Mouse (Mus musculus): ENCODE results near the gene Slc16a10. TPM values are rescaled to one million over a fixed set of nuclear protein-coding genes. Genes with fewer than 3 reads are reported as not detected.

The Slc16a10 gene
- polyA plus RNA-seq, 1 experiment from 2014 or later = 93.9 TPM

DNA sequence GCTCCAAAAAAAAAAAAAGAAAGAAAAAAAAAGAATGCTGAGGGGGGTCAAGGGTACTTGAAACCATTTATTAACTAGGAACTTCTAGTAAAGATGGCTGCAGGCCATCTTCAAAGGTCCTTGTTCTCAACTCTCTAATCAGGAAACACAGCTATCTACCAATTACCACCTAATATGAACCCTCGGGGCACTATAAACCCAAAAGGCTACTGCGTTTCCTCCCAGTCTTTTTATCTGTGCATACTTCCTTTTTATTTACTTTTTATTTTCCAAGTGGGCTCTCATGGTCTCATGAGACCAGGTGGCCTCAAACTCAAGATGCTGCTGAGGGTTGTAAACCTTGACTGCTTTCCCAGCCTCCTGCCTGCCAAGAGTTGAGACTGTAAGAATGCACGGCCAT, 4.4 kb upstream of the Slc16a10 start:
- peak overlapping the region; percentile 99 for H3K27ac ChIP-seq
- H3K9ac ChIP-seq = no peak overlapping the region

DNA sequence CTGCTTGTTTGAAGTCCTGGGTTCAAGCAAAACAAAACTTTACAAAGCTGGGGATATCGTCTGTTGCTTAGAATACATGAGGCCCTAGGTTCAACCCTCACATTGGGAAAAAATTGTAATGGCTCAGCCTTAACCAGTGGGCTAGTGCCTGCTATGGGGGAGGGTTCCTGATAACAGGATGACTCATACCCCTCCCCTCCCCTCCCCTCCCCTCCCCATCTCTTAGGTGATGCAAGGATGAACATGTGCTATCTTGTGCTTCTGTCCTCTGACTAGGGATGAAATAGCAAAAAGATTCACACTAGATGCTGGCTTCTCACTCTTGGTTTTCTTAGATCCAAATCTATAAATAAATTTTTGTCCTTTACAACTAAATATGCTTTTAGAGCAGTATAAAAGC, 2.8 kb upstream of the Slc16a10 start:
- Histone ChIP-seq H3K9me3 (replicated peaks) (no peaks in the 10 kb centered on the region), H3K27me3 (replicated peaks) (no peaks in the 10 kb centered on the region), H3K36me3 (peaks cover 3% of the 10 kb centered on the region), H3K27ac (peak overlapping the region; percentile 64), H3K9ac (no peak overlapping the region), H3K4me2 (peak overlapping the region; percentile 32), H3K4me3 (no peak overlapping the region), H3K4me1 (peaks cover 82% of the 10 kb centered on the region)
- ATAC-seq = peak; percentile 18; the same call in 1 of the 2 replicates
- WGBS (ENCODE audit: insufficient replicate concordance) = 39% methylated on average over 1 of the region's 1 CpGs

More for the DNA sequence above, 4.4 kb upstream of the Slc16a10 start:
- Histone ChIP-seq H3K4me1 (peaks cover 86% of the 10 kb centered on the region), H3K9me3 (replicated peaks) (no peaks in the 10 kb centered on the region), H3K27me3 (replicated peaks) (no peaks in the 10 kb centered on the region), H3K36me3 (no peaks in the 10 kb centered on the region), H3K4me2 (no peak overlapping the region), H3K4me3 (no peak overlapping the region)
- WGBS (ENCODE audit: insufficient replicate concordance) = 57% methylated on average over 3 of the region's 3 CpGs
- no peak for ATAC-seq

DNA sequence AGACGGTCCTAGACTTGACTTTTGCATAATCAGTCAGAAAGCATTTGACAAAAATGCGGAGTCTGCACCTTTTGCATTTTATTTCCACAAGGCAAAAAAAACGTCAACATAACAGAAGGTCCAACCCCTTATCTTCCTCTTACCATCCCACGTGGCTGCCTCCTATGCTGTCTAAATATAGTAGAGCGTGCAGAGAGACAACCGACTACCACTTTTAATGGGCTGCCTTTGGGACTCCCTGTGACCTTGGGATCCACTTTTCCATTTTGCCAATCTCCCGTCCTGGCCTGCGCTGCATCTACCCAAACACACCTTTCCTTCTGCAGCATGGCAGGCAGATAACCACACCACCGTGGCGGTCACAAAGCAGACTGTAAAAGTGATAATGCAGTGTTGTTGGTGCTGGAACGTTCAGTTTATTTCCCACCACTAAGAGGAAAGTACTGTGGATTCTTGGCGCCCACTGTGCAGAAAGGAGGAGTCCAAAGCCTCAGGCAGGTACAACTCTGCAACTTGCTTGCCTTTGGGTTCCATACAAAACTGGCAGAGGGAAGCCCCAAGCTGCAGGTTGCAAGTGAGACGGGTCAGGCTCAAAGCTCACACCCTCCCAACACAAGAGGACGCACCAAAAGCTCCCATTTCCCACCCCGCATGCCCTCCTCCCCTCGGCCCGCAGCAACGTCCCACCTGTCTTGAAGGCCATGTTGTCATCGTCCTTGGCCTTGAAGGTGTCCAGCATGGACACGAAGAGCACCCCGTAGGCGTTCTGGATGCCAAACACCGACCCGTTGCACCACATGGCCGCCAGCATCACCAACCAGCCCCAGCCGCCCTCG, 824 bp downstream of the Slc16a10 start:
- H3K36me3 ChIP-seq = peaks cover 20% of the 10 kb centered on the region
- 3% methylated on average over 27 of the region's 27 CpGs for WGBS (ENCODE audit: insufficient replicate concordance)
- peak overlapping the region; percentile 94 for H3K27ac ChIP-seq
- H3K27me3 ChIP-seq (replicated peaks) = no peaks in the 10 kb centered on the region
- peak; percentile 46 for ATAC-seq
- peak overlapping the region; percentile 98 for H3K9ac ChIP-seq
- H3K4me2 ChIP-seq = peak overlapping the region; percentile 86
- H3K9me3 ChIP-seq (replicated peaks) = no peaks in the 10 kb centered on the region
- H3K4me3 ChIP-seq = peak overlapping the region; percentile 94
- peaks cover 82% of the 10 kb centered on the region for H3K4me1 ChIP-seq

- peak overlapping the region; percentile 94 for H3K4me3 ChIP-seq
- H3K9me3 ChIP-seq (replicated peaks) = no peaks in the 10 kb centered on the region
- H3K9ac ChIP-seq = peak overlapping the region; percentile 98
- WGBS (ENCODE audit: insufficient replicate concordance) = 65% methylated on average over 4 of the region's 4 CpGs
- peaks cover 86% of the 10 kb centered on the region for H3K4me1 ChIP-seq
- H3K36me3 ChIP-seq = peaks cover 28% of the 10 kb centered on the region
- ATAC-seq = no peak
- H3K4me2 ChIP-seq = peak overlapping the region; percentile 86
- H3K27me3 ChIP-seq (replicated peaks) = no peaks in the 10 kb centered on the region
- H3K27ac ChIP-seq = peak overlapping the region; percentile 58
Observed at GRCm38 (mm10) chr10:40139646-40140045, 2.4 kb downstream of the Slc16a10 start.

DNA sequence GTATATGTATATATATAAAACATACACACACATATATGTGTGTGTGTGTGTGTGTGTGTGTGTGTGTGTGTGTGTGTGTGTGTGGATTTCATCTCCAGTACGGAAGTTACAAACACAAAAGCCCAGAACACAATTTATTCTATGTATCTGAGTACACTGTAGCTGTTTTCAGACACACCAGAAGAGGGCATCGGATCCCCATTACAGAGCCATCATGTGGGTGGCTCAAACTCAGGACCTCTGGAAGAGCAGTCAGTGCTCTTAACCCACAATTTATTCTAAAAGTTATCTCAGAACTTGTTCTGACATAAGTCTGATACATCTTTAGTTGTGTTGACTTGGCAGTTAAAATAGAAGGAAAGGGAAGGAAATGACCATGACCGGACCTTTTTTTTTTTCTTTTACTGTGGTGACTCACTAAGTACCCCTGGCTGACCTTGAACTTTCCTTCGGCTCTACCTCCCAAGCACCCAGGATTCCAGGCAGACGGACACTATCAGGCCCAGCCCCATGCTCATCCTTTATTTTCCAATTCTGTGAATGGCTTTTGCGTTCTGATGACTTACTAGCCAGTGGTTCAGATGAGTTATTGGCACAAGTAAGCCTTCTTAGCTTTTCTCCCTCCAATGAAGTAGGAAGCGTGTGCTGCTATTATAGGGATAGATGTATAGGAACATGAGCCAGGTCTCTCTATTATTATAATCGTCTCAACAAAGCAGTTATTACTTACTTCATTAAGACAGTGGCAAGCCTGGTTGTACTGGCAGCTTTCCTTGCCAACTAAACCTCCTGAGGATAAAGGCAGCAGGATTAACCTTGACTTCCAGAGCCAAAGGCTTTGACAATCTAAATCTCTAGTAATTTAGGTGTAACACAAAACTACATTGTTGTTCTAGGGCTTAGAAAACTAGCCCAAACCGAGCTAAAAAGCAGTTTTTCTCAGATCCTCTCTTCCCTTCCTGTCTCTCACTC, 6.0 kb downstream of the Slc16a10 start:
- Histone ChIP-seq H3K4me2 (peak overlapping the region; percentile 86), H3K9ac (peak overlapping the region; percentile 24; the same call in 1 of the 2 replicates)
- ATAC-seq = no peak

DNA sequence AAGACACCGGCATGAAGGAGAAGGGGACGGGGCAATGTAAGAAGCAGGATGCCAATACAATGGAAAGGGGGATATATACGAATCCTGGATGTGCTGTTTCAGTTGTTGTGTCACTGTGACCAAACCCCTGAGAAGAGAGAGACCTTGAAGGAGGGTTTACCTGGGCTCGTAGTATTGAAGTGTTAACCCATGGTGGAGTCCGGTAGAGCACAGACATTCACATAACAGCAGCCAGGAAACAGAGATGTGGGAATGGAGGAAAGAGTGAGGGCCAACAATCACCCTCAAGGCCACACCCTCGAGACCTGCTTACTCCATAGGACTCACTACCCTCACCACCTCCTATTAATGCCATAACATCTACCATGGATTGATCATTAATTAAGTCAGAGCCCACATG, 7.2 kb downstream of the Slc16a10 start:
- no peaks in the 10 kb centered on the region for H3K27me3 ChIP-seq (replicated peaks)
- H3K9ac ChIP-seq = peak overlapping the region; percentile 52; the same call in 1 of the 2 replicates
- H3K4me1 ChIP-seq = peaks cover 95% of the 10 kb centered on the region
- H3K9me3 ChIP-seq (replicated peaks) = no peaks in the 10 kb centered on the region
- no peak overlapping the region for H3K4me3 ChIP-seq
- H3K4me2 ChIP-seq = peak overlapping the region; percentile 41
- H3K27ac ChIP-seq = peak overlapping the region; percentile 53; the same call in 1 of the 2 replicates
- H3K36me3 ChIP-seq = peaks cover 45% of the 10 kb centered on the region
- ATAC-seq = no peak
- 85% methylated on average over 6 of the region's 6 CpGs for WGBS (ENCODE audit: insufficient replicate concordance)

More for the DNA sequence above, 6.0 kb downstream of the Slc16a10 start:
- 65% methylated on average over 9 of the region's 9 CpGs for WGBS (ENCODE audit: insufficient replicate concordance)
- H3K27me3 ChIP-seq (replicated peaks) = no peaks in the 10 kb centered on the region
- H3K36me3 ChIP-seq = peaks cover 39% of the 10 kb centered on the region
- H3K4me3 ChIP-seq = no peak overlapping the region
- peaks cover 94% of the 10 kb centered on the region for H3K4me1 ChIP-seq
- H3K27ac ChIP-seq = peak overlapping the region; percentile 70
- H3K9me3 ChIP-seq (replicated peaks) = no peaks in the 10 kb centered on the region

DNA sequence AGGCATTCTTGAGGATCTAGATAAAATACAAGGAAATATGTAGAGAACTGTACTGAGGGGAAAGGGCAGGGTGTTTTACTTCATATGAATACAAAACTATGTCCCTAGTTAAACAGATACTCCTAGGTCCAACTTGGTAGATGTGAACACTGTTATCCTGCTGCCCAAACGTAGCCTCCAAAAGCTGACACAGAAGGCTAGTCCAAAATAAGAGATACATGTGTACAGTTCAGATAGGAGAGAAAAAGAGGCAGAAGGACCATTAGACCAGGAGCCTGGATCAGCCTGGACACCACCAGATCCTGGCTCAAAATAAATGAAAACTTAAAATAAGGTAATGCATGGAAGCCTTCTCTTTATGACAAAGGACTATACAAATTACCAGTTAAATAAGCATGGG, 8.4 kb downstream of the Slc16a10 start:
- peak; percentile 30 for ATAC-seq
- H3K27ac ChIP-seq = peak overlapping the region; percentile 90
- H3K36me3 ChIP-seq = peaks cover 48% of the 10 kb centered on the region
- H3K4me2 ChIP-seq = peak overlapping the region; percentile 56
- H3K4me3 ChIP-seq = peak overlapping the region; percentile 26; the same call in 1 of the 2 replicates
- no peaks in the 10 kb centered on the region for H3K9me3 ChIP-seq (replicated peaks)
- peak overlapping the region; percentile 62 for H3K9ac ChIP-seq
- WGBS (ENCODE audit: insufficient replicate concordance) = 23% methylated on average over 1 of the region's 1 CpGs
- no peaks in the 10 kb centered on the region for H3K27me3 ChIP-seq (replicated peaks)
- H3K4me1 ChIP-seq = peaks cover 95% of the 10 kb centered on the region

DNA sequence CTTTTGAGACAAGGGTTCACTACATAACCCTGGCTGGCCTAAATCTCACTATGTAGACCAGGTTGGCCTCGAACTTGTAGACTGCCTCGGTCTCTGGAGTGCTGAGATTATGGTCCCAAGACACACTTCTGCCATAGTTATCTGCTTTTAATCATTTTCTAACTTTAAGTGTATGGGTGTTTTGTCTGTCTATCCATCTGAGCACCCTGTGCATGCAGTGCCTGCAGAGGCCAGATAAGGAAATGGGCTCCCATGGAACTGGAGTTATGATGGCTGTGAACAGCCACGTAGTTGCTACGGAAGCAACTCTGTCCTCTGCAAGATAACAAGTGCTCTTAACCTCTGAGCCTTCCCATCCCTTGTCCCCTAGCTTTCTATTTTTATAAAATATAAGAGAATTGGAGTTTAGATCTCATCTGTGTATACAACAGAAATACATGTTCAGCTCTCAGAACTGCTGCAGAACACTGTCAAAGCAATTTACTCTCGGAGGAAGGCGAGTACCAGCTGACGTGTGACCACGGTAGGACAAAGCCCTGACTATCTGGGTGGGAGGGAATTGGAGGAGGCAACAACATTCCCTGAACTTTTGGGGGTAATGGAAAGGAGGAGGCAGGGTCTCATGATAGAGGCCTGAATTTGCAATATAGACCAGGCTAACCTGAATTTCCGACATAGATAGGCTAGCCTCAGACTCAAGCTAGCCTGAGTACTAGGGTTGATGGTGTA, 10.2 kb downstream of the Slc16a10 start:
- 25% methylated on average over 9 of the region's 9 CpGs for WGBS (ENCODE audit: insufficient replicate concordance)
- H3K4me1 ChIP-seq = peaks cover 94% of the 10 kb centered on the region
- no peaks in the 10 kb centered on the region for H3K27me3 ChIP-seq (replicated peaks)
- peaks cover 50% of the 10 kb centered on the region for H3K36me3 ChIP-seq
- peak overlapping the region; percentile 70 for H3K9ac ChIP-seq
- no peaks in the 10 kb centered on the region for H3K9me3 ChIP-seq (replicated peaks)
- peak overlapping the region; percentile 97 for H3K27ac ChIP-seq
- peak; percentile 98 for ATAC-seq
- peak overlapping the region; percentile 41 for H3K4me3 ChIP-seq
- H3K4me2 ChIP-seq = peak overlapping the region; percentile 66

DNA sequence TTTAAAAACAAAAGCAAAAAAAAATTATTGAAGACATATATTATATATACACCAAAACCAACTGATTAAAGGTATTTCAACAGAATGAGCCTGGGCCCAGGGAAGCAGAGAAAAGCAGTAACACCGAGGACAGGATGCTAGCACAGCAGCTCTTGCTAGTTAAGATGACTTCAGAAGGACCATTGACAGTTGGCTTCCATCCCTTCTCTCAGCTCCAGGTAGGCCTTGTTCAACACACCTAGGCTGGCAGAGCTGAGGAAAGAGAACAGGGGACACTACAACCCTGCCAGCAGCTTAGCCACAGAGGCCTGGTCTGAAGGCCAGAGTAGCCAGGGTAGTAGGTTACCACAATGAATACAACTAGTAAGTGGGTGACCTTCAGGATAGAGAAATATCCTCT, 11.9 kb downstream of the Slc16a10 start:
- H3K27me3 ChIP-seq (replicated peaks) = no peaks in the 10 kb centered on the region
- peaks cover 94% of the 10 kb centered on the region for H3K4me1 ChIP-seq
- 68% methylated on average over 1 of the region's 1 CpGs for WGBS (ENCODE audit: insufficient replicate concordance)
- H3K27ac ChIP-seq = peak overlapping the region; percentile 98
- H3K4me2 ChIP-seq = no peak overlapping the region
- H3K36me3 ChIP-seq = peaks cover 41% of the 10 kb centered on the region
- ATAC-seq = no peak
- H3K4me3 ChIP-seq = no peak overlapping the region
- H3K9ac ChIP-seq = no peak overlapping the region
- no peaks in the 10 kb centered on the region for H3K9me3 ChIP-seq (replicated peaks)

GRCm38 (mm10) chr10:40129134-40129533, 12.9 kb downstream of the Slc16a10 start:
- Histone ChIP-seq H3K27ac (peak overlapping the region; percentile 98), H3K27me3 (replicated peaks) (no peaks in the 10 kb centered on the region), H3K4me3 (no peak overlapping the region), H3K9ac (peak overlapping the region; percentile 15; the same call in 1 of the 2 replicates), H3K4me1 (peaks cover 94% of the 10 kb centered on the region), H3K9me3 (replicated peaks) (no peaks in the 10 kb centered on the region), H3K4me2 (peak overlapping the region; percentile 15), H3K36me3 (peaks cover 42% of the 10 kb centered on the region)
- no peak for ATAC-seq

DNA sequence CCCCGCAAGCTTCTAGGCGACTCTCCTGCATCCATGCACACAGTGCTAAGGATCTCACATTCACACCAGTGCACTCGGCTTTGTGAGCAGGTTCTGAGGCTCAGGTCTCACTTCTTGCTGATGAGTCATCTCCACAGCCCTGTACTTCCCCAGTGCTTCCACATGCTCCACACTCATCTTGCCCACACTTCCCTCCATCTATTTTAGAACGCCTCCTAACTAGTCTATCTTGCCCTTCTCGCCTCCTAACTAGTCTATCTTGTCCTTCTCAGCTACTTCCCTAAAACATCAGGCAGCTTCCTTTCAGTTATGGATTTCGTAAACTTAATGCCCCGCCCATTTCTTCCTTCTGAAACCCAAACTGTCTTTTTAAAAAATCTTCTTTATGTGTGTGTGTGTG, 13.6 kb downstream of the Slc16a10 start:
- no peaks in the 10 kb centered on the region for H3K27me3 ChIP-seq (replicated peaks)
- peak overlapping the region; percentile 98 for H3K27ac ChIP-seq
- H3K4me1 ChIP-seq = peaks cover 95% of the 10 kb centered on the region
- H3K4me2 ChIP-seq = peak overlapping the region; percentile 15
- peak overlapping the region; percentile 27; the same call in 1 of the 2 replicates for H3K9ac ChIP-seq
- H3K36me3 ChIP-seq = peaks cover 44% of the 10 kb centered on the region
- ATAC-seq = no peak
- 47% methylated on average over 7 of the region's 7 CpGs for WGBS (ENCODE audit: insufficient replicate concordance)
- no peaks in the 10 kb centered on the region for H3K9me3 ChIP-seq (replicated peaks)
- no peak overlapping the region for H3K4me3 ChIP-seq

Data from liver, embryonic 12.5 days (tissue).